Mouse (Mus musculus) lung, postnatal 0 days (tissue): ENCODE measurements around the gene Defb45.

Source experiments
- CTCF ChIP-seq: IDR thresholded peaks from 2 replicates; pipeline ENCODE4 v1.5.1; 2016; ENCODE audit warnings: antibody characterized with exemption, mild to moderate bottlenecking
- EP300 ChIP-seq: IDR thresholded peaks from 2 replicates; pipeline ENCODE4 v1.6.1; 2016; ENCODE audit warnings: antibody characterized with exemption, mild to moderate bottlenecking, control low read depth

DNA sequence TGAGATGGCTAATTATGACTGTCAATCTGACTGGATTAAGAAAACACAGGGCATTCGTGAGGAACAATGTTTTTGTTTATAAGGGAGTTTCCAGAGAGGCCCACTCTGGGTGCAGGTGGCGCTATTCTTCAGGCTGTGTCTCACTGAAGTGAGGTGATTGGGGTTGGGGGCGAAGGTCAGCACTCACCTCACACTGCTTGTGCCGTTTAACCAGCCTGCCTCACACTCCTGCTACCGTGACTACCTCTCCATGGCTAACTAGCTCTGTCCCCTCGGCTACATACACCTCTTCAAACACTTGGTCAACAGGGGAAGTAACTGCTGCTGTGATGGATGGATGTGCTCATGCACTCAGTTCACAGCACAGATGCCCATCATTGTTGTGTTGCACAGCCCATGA is 10.2 kb downstream of the Defb45 start:
- TF ChIP-seq EP300 (no peak), CTCF (no peak)
